Mouse (Mus musculus) stomach, embryonic 14.5 days (tissue): ENCODE results near the gene Aqp7. TPM values are rescaled to one million over a fixed set of nuclear protein-coding genes. Genes with fewer than 3 reads are reported as not detected.
A peak's percentile ranks its signal among the peaks of the same experiment; 100 is the strongest.

Experiments
- ATAC-seq: fragments of 200-750 bp; cut with Nextera tagmentation; 2 replicates; pipeline ENCODE4 v1.8.0; 2017; ENCODE audit warnings: low read depth, moderate TSS enrichment; ENCODE audit not compliant: insufficient number of reproducible peaks, insufficient read depth, low FRiP score
- H3K27ac ChIP-seq: fragments of 300-500 bp; sonication (generic); 2 replicates; pipeline ENCODE4 v1.5.1; 2014; ENCODE audit warnings: mild to moderate bottlenecking, low read length, moderate library complexity, mixed read lengths
- H3K27me3 ChIP-seq: fragments of 300-500 bp; sonication (generic); 2 replicates; pipeline ENCODE4 v1.6.1; 2014; ENCODE audit warnings: low read length, control low read depth, mixed read lengths; ENCODE audit not compliant: control insufficient read depth, insufficient read depth
- H3K36me3 ChIP-seq: fragments of 300-500 bp; sonication (generic); 2 replicates; pipeline ENCODE4 v1.6.1; 2014; ENCODE audit warnings: mild to moderate bottlenecking, control low read depth, low read length, moderate library complexity, mixed read lengths; ENCODE audit not compliant: control insufficient read depth, insufficient read depth
- H3K4me1 ChIP-seq: fragments of 300-500 bp; sonication (generic); 2 replicates; pipeline ENCODE4 v1.6.1; 2014; ENCODE audit warnings: low read length, control low read depth, mixed read lengths; ENCODE audit not compliant: control insufficient read depth, insufficient read depth
- H3K4me2 ChIP-seq: fragments of 300-500 bp; sonication (generic); replicated peaks from 2 replicates; pipeline ENCODE4 v1.6.1; 2014; ENCODE audit warnings: low read depth, low read length, control low read depth
- H3K4me3 ChIP-seq: fragments of 300-500 bp; sonication (generic); 2 replicates; pipeline ENCODE4 v1.5.1; 2014; ENCODE audit warnings: low read depth, low read length, control low read depth
- H3K9ac ChIP-seq: fragments of 300-500 bp; sonication (generic); replicated peaks from 2 replicates; pipeline ENCODE4 v1.6.1; 2014; ENCODE audit warnings: low read depth, mild to moderate bottlenecking, control low read depth, low read length, moderate library complexity, mixed read lengths
- H3K9me3 ChIP-seq: fragments of 300-500 bp; sonication (generic); 2 replicates; pipeline ENCODE4 v1.6.1; 2016; ENCODE audit warnings: low read depth, low read length, control low read depth; ENCODE audit not compliant: control insufficient read depth
- WGBS: fragments of 180-500 bp; shearing (Covaris S2); extraction: QIAGEN DNeasy Blood & Tissue Kit; methylation state at CpG from one replicate; pipeline ENCODE4 v1.1.7; 2014; 5-methylcytosine and 5-hydroxymethylcytosine counted together
- polyA plus RNA-seq: library from polyadenylated mRNA; unstranded; fragments of >200 nt; fragmentation: Nextera tagmentation; extraction: Ambion mirVana; gene quantifications from 2 replicates; pipeline ENCODE4 v1.2.1, GENCODE M21; 2014

The Aqp7 gene
- polyA plus RNA-seq, 1 experiment from 2014 or later, result 0.43 TPM

- Histone ChIP-seq H3K4me3 (no peak overlapping the region), H3K9ac (no peak overlapping the region), H3K27me3 (no peaks in the 10 kb centered on the region), H3K27ac (no peak overlapping the region), H3K4me1 (no peaks in the 10 kb centered on the region), H3K9me3 (no peaks in the 10 kb centered on the region), H3K4me2 (no peak overlapping the region), H3K36me3 (no peaks in the 10 kb centered on the region)
- WGBS, result 72% methylated on average over 12 of the region's 12 CpGs
- ATAC-seq, result no peak
Measured at GRCm38 (mm10) chr4:41042880-41043279, 5.1 kb downstream of the Aqp7 start.

- no peak overlapping the region for H3K4me2 ChIP-seq
- no peak for ATAC-seq
- 54% methylated on average over 7 of the region's 7 CpGs for WGBS
- no peaks in the 10 kb centered on the region for H3K27me3 ChIP-seq
- H3K4me3 ChIP-seq, result no peak overlapping the region
- H3K36me3 ChIP-seq, result no peaks in the 10 kb centered on the region
- H3K27ac ChIP-seq, result no peak overlapping the region
- no peaks in the 10 kb centered on the region for H3K4me1 ChIP-seq
- H3K9ac ChIP-seq, result no peak overlapping the region
- H3K9me3 ChIP-seq, result no peaks in the 10 kb centered on the region
Measured at GRCm38 (mm10) chr4:41040983-41041382, 7.0 kb downstream of the Aqp7 start.

- ATAC-seq, result no peak
- no peak overlapping the region for H3K27ac ChIP-seq
- H3K36me3 ChIP-seq, result no peaks in the 10 kb centered on the region
- no peaks in the 10 kb centered on the region for H3K27me3 ChIP-seq
- no peak overlapping the region for H3K9ac ChIP-seq
- no peaks in the 10 kb centered on the region for H3K4me1 ChIP-seq
- H3K4me2 ChIP-seq, result no peak overlapping the region
- H3K4me3 ChIP-seq, result no peak overlapping the region
- no peaks in the 10 kb centered on the region for H3K9me3 ChIP-seq
- WGBS, result 47% methylated on average over 3 of the region's 3 CpGs
Measured at GRCm38 (mm10) chr4:41037942-41038341, 10.0 kb downstream of the Aqp7 start.

- H3K9me3 ChIP-seq, result no peaks in the 10 kb centered on the region
- H3K4me1 ChIP-seq, result no peaks in the 10 kb centered on the region
- H3K4me2 ChIP-seq, result no peak overlapping the region
- H3K27ac ChIP-seq, result peak overlapping the region; percentile 21; the same call in 1 of the 2 replicates
- no peak overlapping the region for H3K9ac ChIP-seq
- no peaks in the 10 kb centered on the region for H3K27me3 ChIP-seq
- H3K36me3 ChIP-seq, result peaks cover 8% of the 10 kb centered on the region; the same call in 1 of the 2 replicates
- no peak overlapping the region for H3K4me3 ChIP-seq
- no peak for ATAC-seq
- WGBS, result 77% methylated on average over 3 of the region's 3 CpGs
Measured at GRCm38 (mm10) chr4:41031242-41031641, 16.7 kb downstream of the Aqp7 start.

GRCm38 (mm10) chr4:41029372-41029771 lies 18.6 kb downstream of the Aqp7 start:
- ATAC-seq, result no peak
- peaks cover 11% of the 10 kb centered on the region; the same call in 1 of the 2 replicates for H3K36me3 ChIP-seq
- H3K27me3 ChIP-seq, result no peaks in the 10 kb centered on the region
- H3K9ac ChIP-seq, result no peak overlapping the region
- no peak overlapping the region for H3K27ac ChIP-seq
- H3K4me3 ChIP-seq, result no peak overlapping the region
- no peak overlapping the region for H3K4me2 ChIP-seq
- WGBS, result 93% methylated on average over 5 of the region's 5 CpGs
- no peaks in the 10 kb centered on the region for H3K9me3 ChIP-seq
- no peaks in the 10 kb centered on the region for H3K4me1 ChIP-seq

GRCm38 (mm10) chr4:41028272-41028671 lies 19.7 kb downstream of the Aqp7 start:
- ATAC-seq, result no peak
- 84% methylated on average over 4 of the region's 4 CpGs for WGBS
- no peak overlapping the region for H3K27ac ChIP-seq
- no peak overlapping the region for H3K9ac ChIP-seq
- H3K27me3 ChIP-seq, result no peaks in the 10 kb centered on the region
- H3K4me2 ChIP-seq, result no peak overlapping the region
- H3K4me3 ChIP-seq, result no peak overlapping the region
- H3K36me3 ChIP-seq, result peaks cover 20% of the 10 kb centered on the region
- no peaks in the 10 kb centered on the region for H3K4me1 ChIP-seq
- no peaks in the 10 kb centered on the region for H3K9me3 ChIP-seq

GRCm38 (mm10) chr4:41027872-41028271 lies 20.1 kb downstream of the Aqp7 start:
- Histone ChIP-seq H3K4me3 (no peak overlapping the region), H3K27me3 (no peaks in the 10 kb centered on the region), H3K9me3 (no peaks in the 10 kb centered on the region), H3K4me1 (no peaks in the 10 kb centered on the region), H3K36me3 (peaks cover 23% of the 10 kb centered on the region), H3K4me2 (no peak overlapping the region), H3K9ac (no peak overlapping the region), H3K27ac (no peak overlapping the region)
- ATAC-seq, result peak; percentile 46; the same call in 1 of the 2 replicates
- 87% methylated on average over 3 of the region's 3 CpGs for WGBS

- Histone ChIP-seq H3K9ac (no peak overlapping the region), H3K36me3 (peaks cover 27% of the 10 kb centered on the region), H3K27ac (no peak overlapping the region), H3K4me3 (no peak overlapping the region), H3K27me3 (no peaks in the 10 kb centered on the region), H3K4me1 (no peaks in the 10 kb centered on the region), H3K9me3 (no peaks in the 10 kb centered on the region), H3K4me2 (no peak overlapping the region)
- WGBS, result 57% methylated on average over 8 of the region's 8 CpGs
- 0 out of 2 replicates have a peak, but pooled peaks have one; percentile 12 for ATAC-seq
Measured at GRCm38 (mm10) chr4:41026086-41026787, 21.7 kb downstream of the Aqp7 start.

DNA sequence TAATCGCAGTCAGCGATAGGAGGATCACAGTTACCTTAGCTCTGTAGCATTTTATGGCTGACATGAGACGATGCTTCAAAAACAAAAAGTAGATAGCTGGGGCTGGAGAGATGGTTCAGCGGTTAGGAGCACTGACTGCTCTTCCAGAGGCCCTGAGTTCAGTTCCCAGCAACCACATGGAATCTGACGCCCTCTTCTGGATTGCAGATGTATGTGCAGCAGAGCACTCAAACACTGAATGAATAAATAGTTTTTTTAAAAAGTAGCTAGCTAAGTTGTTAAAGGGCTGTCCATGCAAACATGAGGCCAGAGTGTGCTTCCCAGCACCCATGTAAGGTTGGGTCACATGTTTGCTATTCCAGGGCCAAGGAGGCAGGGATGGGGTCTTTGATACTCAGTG lies 26.8 kb downstream of the Aqp7 start:
- no peaks in the 10 kb centered on the region for H3K4me1 ChIP-seq
- H3K4me2 ChIP-seq, result no peak overlapping the region
- no peak overlapping the region for H3K9ac ChIP-seq
- no peaks in the 10 kb centered on the region for H3K9me3 ChIP-seq
- no peak overlapping the region for H3K4me3 ChIP-seq
- no peak overlapping the region for H3K27ac ChIP-seq
- 85% methylated on average over 5 of the region's 5 CpGs for WGBS
- ATAC-seq, result no peak
- H3K36me3 ChIP-seq, result peaks cover 33% of the 10 kb centered on the region
- H3K27me3 ChIP-seq, result no peaks in the 10 kb centered on the region
